Mouse (Mus musculus): Measurements from ENCODE around the gene Phf14. TPM values are rescaled to one million over a fixed set of nuclear protein-coding genes. Genes with fewer than 3 reads are reported as not detected.

The Phf14 gene
- polyA plus RNA-seq, 1 experiment from 2014 or later, result 133 TPM

DNA sequence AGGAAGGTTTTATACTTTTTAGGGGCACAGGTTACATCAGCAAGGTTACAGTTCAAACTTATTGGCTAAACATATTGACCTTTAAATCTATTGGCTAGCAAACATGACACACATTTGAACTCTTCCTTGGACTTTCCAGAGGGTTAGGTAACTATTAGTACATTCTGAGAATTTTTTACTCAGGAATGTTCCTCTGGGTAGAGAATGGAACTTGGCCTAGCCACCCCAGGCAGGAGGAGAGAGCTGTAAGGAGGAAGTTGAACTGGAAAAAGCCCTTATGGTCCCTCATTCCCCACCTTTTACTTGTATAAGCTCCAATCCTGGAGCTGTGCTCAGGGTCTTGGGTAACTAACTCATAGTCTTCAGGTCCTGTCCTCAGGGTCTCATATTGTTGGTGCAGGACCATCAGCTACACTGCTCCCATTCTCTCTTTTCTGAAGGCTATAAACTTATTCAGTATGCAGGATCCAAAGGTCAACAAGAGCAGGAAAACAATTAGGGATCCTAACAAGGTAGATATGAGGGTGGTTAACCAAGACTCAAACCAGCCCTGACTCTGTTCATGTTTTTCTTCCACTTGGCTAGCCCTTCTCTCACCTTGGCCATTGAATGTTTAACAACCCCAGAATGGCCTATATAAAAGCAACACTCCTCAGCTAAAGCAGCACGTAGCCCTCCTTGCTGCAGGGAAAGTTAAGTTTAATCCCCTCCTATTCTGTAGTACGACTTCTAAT lies 119.4 kb downstream of the Phf14 start:
- Histone ChIP-seq H3K4me3 (replicated peaks; ENCODE audit: low read depth, low read length) (no peak overlapping the region), H3K9me3 (ENCODE audit: control insufficient read depth, low read length) (0 out of 2 replicates have a peak, but pooled peaks cover 2% of the 10 kb centered on the region), H3K27me3 (ENCODE audit: control insufficient read depth, insufficient read depth, low read length) (no peaks in the 10 kb centered on the region), H3K27ac (replicated peaks; ENCODE audit: low read depth, low read length) (no peak overlapping the region), H3K9ac (replicated peaks; ENCODE audit: low read length) (no peak overlapping the region), H3K4me2 (ENCODE audit: low read length) (no peak overlapping the region), H3K4me1 (ENCODE audit: control insufficient read depth, insufficient read depth, low read length) (no peaks in the 10 kb centered on the region), H3K36me3 (ENCODE audit: control insufficient read depth, insufficient read depth, low read length) (0 out of 2 replicates have a peak, but pooled peaks cover 4% of the 10 kb centered on the region)
- DNase-seq (no peak), ATAC-seq (ENCODE audit: low FRiP score, low TSS enrichment) (no peak)
- 70% methylated on average over 2 of the region's 2 CpGs for WGBS

DNA sequence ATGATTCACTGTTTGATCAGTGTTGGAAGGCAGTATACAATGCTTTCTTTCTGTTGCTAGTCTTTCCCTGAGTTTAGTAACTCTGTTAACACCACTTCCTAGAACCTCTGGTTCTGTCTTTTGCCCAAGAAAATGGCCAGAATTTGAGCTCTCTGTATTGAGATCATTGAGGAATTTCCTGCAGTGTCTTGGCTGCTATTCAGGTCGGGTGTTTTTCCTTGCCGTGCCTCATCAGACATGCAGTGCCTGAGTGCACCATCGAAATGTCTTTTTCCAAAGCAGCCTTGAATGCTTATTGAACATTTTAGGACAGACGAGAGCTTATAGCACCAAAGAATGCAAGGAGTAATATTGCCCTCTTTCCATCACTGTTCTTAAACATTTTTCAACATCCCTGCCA lies 127.0 kb downstream of the Phf14 start:
- Histone ChIP-seq H3K9ac (replicated peaks; ENCODE audit: low read length) (no peak overlapping the region), H3K9me3 (ENCODE audit: control insufficient read depth, low read length) (0 out of 2 replicates have a peak, but pooled peaks cover 2% of the 10 kb centered on the region), H3K4me3 (replicated peaks; ENCODE audit: low read depth, low read length) (no peak overlapping the region), H3K36me3 (ENCODE audit: control insufficient read depth, insufficient read depth, low read length) (peaks cover 6% of the 10 kb centered on the region; the same call in 1 of the 2 replicates), H3K4me1 (ENCODE audit: control insufficient read depth, insufficient read depth, low read length) (peaks cover 4% of the 10 kb centered on the region; the same call in 1 of the 2 replicates), H3K27ac (replicated peaks; ENCODE audit: low read depth, low read length) (no peak overlapping the region), H3K27me3 (ENCODE audit: control insufficient read depth, insufficient read depth, low read length) (no peaks in the 10 kb centered on the region), H3K4me2 (ENCODE audit: low read length) (no peak overlapping the region)
- 59% methylated on average over 4 of the region's 4 CpGs for WGBS
- DNase-seq, result no peak
- no peak for ATAC-seq (ENCODE audit: low FRiP score, low TSS enrichment)

DNA sequence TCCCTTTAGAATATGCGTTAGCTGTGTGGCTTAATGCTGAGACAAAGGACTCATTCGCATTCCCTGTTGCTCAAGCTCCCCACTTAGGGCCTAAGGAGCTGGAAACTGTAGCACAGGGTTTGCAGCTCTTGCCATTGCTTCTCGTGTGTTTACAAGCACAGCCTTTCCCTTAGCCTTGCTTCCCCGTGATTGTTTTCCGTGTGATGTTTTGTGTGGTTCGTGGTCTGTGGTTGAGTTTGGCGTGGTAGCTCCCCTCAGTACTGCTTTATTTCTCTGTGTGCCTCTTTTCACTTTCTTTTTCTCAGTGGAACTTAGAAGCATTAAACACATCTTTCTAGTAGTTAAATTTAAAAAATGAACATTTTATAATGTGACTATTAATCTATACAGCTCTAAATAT lies 130.7 kb downstream of the Phf14 start:
- ATAC-seq (ENCODE audit: low FRiP score, low TSS enrichment) (no peak), DNase-seq (no peak)

DNA sequence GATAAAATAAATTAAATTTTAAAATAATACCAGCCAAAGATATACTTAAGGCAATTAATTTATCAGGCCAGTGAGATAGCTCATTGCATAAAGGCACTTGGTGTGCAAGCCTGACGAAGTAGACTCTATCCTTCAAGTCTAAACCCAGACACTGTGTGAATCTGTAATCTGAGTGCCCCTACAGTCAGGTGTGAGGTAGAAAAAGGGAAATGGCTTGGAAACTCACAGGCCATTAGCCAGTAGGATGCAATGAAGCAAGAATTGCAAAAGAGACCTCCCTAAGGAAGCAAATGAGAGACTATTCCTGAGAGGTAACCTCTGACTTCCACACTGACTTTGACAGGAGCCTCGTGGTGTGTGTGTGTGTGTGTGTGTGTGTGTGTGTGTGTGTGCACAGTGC lies 145.3 kb downstream of the Phf14 start:
- WGBS, result 80% methylated on average over 2 of the region's 2 CpGs
- Histone ChIP-seq H3K4me1 (ENCODE audit: control insufficient read depth, insufficient read depth, low read length) (no peaks in the 10 kb centered on the region), H3K27ac (replicated peaks; ENCODE audit: low read depth, low read length) (no peak overlapping the region), H3K4me2 (ENCODE audit: low read length) (no peak overlapping the region), H3K36me3 (ENCODE audit: control insufficient read depth, insufficient read depth, low read length) (peaks cover 14% of the 10 kb centered on the region; the same call in 1 of the 2 replicates), H3K9ac (replicated peaks; ENCODE audit: low read length) (no peak overlapping the region), H3K27me3 (ENCODE audit: control insufficient read depth, insufficient read depth, low read length) (no peaks in the 10 kb centered on the region), H3K4me3 (replicated peaks; ENCODE audit: low read depth, low read length) (no peak overlapping the region), H3K9me3 (ENCODE audit: control insufficient read depth, low read length) (no peaks in the 10 kb centered on the region)
- DNase-seq (no peak), ATAC-seq (ENCODE audit: low FRiP score, low TSS enrichment) (no peak)

More for the DNA sequence above, 130.7 kb downstream of the Phf14 start:
- WGBS, result 83% methylated on average over 7 of the region's 7 CpGs
- Histone ChIP-seq H3K4me3 (replicated peaks; ENCODE audit: low read depth, low read length) (no peak overlapping the region), H3K4me1 (ENCODE audit: control insufficient read depth, insufficient read depth, low read length) (peaks cover 4% of the 10 kb centered on the region; the same call in 1 of the 2 replicates), H3K27me3 (ENCODE audit: control insufficient read depth, insufficient read depth, low read length) (no peaks in the 10 kb centered on the region), H3K36me3 (ENCODE audit: control insufficient read depth, insufficient read depth, low read length) (peaks cover 3% of the 10 kb centered on the region; the same call in 1 of the 2 replicates), H3K27ac (replicated peaks; ENCODE audit: low read depth, low read length) (no peak overlapping the region), H3K9ac (replicated peaks; ENCODE audit: low read length) (no peak overlapping the region), H3K9me3 (ENCODE audit: control insufficient read depth, low read length) (no peaks in the 10 kb centered on the region), H3K4me2 (ENCODE audit: low read length) (no peak overlapping the region)

DNA sequence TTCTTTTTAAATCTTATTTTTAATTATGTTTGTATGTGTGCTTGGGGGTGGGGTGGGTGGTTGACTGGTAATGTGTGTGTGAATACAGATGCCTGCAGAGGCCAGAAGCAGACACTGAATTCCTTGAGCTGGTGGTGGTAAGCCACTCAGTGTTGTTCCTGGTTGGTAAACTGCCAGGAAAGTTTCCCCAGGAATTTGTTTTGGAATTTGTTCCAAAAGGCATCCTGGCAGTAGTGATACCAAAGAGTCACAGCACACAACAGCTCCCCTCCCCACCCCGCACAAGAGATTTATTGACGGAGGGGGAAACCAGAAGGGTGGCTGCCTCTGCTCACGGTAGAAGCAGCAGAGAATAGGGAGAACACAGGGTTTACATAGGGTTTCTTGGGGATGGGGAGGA lies 146.5 kb downstream of the Phf14 start:
- Histone ChIP-seq H3K36me3 (ENCODE audit: control insufficient read depth, insufficient read depth, low read length) (peaks cover 9% of the 10 kb centered on the region; the same call in 1 of the 2 replicates), H3K4me2 (ENCODE audit: low read length) (no peak overlapping the region), H3K4me1 (ENCODE audit: control insufficient read depth, insufficient read depth, low read length) (no peaks in the 10 kb centered on the region), H3K9me3 (ENCODE audit: control insufficient read depth, low read length) (no peaks in the 10 kb centered on the region), H3K4me3 (replicated peaks; ENCODE audit: low read depth, low read length) (no peak overlapping the region), H3K27ac (replicated peaks; ENCODE audit: low read depth, low read length) (no peak overlapping the region), H3K27me3 (ENCODE audit: control insufficient read depth, insufficient read depth, low read length) (no peaks in the 10 kb centered on the region), H3K9ac (replicated peaks; ENCODE audit: low read length) (no peak overlapping the region)
- peak; percentile 17 for DNase-seq
- no peak for ATAC-seq (ENCODE audit: low FRiP score, low TSS enrichment)
- 84% methylated on average over 3 of the region's 3 CpGs for WGBS

DNA sequence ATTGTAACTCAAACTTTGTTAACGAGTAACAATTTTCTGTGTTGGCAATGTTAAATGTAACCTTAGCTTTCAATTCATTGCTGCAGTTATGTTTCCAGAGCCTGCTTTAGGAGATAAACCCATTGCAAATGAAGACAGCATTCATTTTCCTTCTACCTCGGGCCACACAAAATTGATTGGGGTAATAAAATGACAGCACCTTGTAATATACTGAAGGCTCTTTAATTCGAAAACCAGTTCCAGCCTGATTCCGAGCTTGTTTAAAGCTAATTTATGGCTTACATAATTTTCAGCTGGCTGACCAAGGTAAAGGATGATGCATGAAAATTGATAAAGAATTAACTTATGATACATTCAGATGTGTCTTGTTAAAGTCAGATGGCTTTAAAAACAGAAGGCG lies 151.1 kb downstream of the Phf14 start:
- peaks cover 15% of the 10 kb centered on the region; the same call in 1 of the 2 replicates for H3K36me3 ChIP-seq (ENCODE audit: control insufficient read depth, insufficient read depth, low read length)
- no peaks in the 10 kb centered on the region for H3K4me1 ChIP-seq (ENCODE audit: control insufficient read depth, insufficient read depth, low read length)
- peak; percentile 16 for DNase-seq
- H3K9me3 ChIP-seq (ENCODE audit: control insufficient read depth, low read length), result no peaks in the 10 kb centered on the region
- H3K27me3 ChIP-seq (ENCODE audit: control insufficient read depth, insufficient read depth, low read length), result no peaks in the 10 kb centered on the region
- 82% methylated on average over 5 of the region's 5 CpGs for WGBS
- H3K4me2 ChIP-seq (ENCODE audit: low read length), result no peak overlapping the region
- H3K27ac ChIP-seq (replicated peaks; ENCODE audit: low read depth, low read length), result no peak overlapping the region
- H3K4me3 ChIP-seq (replicated peaks; ENCODE audit: low read depth, low read length), result no peak overlapping the region
- ATAC-seq (ENCODE audit: low FRiP score, low TSS enrichment), result no peak
- H3K9ac ChIP-seq (replicated peaks; ENCODE audit: low read length), result no peak overlapping the region

DNA sequence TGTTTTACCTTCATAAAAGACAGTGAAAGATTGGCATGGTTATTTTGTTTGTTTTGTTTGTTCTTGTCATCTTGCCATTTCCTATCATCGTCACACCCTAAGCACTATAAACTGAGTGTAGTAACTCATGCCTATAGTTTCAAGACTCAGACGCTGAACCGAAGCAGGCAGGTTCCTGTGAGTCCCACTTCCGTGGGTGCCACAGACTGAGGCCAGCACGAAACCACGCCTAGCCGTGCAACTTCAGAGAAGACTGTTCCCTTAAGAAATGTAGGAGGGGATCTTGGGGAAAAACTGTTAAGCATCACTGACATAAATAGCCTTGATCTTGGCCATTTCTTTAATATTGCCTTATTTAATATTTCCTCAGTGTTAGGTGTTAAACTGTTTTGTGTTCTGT lies 152.4 kb downstream of the Phf14 start:
- H3K9ac ChIP-seq (replicated peaks; ENCODE audit: low read length), result no peak overlapping the region
- 94% methylated on average over 7 of the region's 7 CpGs for WGBS
- H3K4me3 ChIP-seq (replicated peaks; ENCODE audit: low read depth, low read length), result no peak overlapping the region
- no peaks in the 10 kb centered on the region for H3K4me1 ChIP-seq (ENCODE audit: control insufficient read depth, insufficient read depth, low read length)
- peaks cover 12% of the 10 kb centered on the region; the same call in 1 of the 2 replicates for H3K36me3 ChIP-seq (ENCODE audit: control insufficient read depth, insufficient read depth, low read length)
- DNase-seq (no peak), ATAC-seq (ENCODE audit: low FRiP score, low TSS enrichment) (no peak)
- no peak overlapping the region for H3K4me2 ChIP-seq (ENCODE audit: low read length)
- H3K9me3 ChIP-seq (ENCODE audit: control insufficient read depth, low read length), result no peaks in the 10 kb centered on the region
- no peaks in the 10 kb centered on the region for H3K27me3 ChIP-seq (ENCODE audit: control insufficient read depth, insufficient read depth, low read length)
- no peak overlapping the region for H3K27ac ChIP-seq (replicated peaks; ENCODE audit: low read depth, low read length)

DNA sequence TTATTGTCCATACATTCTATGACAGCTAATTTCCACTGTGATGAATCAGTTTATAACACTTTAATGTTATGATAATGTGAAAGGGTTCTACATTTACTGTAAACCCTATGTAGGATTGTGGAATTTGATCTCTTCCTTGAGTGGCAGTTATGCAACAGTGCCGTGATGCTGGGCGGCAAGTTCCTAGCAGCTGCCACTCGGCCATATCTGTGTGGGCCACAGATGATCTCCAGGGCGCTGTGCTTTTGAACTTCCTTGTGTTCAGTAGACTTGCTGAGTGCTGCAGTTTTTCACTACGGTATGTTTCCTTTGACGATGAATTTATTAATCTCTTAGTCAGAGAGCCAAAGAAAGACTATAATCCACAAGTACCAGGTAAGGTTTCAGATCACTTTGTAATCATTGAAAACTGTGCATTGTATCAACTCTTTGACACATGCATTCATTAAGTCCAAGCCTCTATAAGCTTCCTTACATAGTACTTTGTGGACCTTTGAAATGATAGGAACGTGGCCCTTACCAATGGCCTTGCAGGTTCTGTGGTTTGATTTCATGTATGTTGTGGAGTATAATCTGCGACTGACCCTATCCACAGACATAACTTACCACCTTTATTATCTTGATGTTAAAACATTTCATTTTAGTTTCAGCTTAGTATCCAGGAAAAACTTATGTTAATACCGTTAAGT lies 153.0 kb downstream of the Phf14 start:
- Histone ChIP-seq H3K4me2 (ENCODE audit: low read length) (no peak overlapping the region), H3K4me3 (replicated peaks; ENCODE audit: low read depth, low read length) (no peak overlapping the region), H3K27me3 (ENCODE audit: control insufficient read depth, insufficient read depth, low read length) (no peaks in the 10 kb centered on the region), H3K27ac (replicated peaks; ENCODE audit: low read depth, low read length) (no peak overlapping the region), H3K9ac (replicated peaks; ENCODE audit: low read length) (no peak overlapping the region), H3K4me1 (ENCODE audit: control insufficient read depth, insufficient read depth, low read length) (no peaks in the 10 kb centered on the region), H3K36me3 (ENCODE audit: control insufficient read depth, insufficient read depth, low read length) (peaks cover 9% of the 10 kb centered on the region; the same call in 1 of the 2 replicates), H3K9me3 (ENCODE audit: control insufficient read depth, low read length) (no peaks in the 10 kb centered on the region)
- DNase-seq, result no peak
- no peak for ATAC-seq (ENCODE audit: low FRiP score, low TSS enrichment)
- WGBS, result 92% methylated on average over 9 of the region's 9 CpGs

All from midbrain, embryonic 14.5 days (tissue).